Mouse (Mus musculus): ENCODE data around the gene Gm11168. TPM values are rescaled to one million over a fixed set of nuclear protein-coding genes. Genes with fewer than 3 reads are reported as not detected.
"Not testable (repeated sequence)": the region's sequence is repeated elsewhere in the genome, so short reads cannot be mapped to it uniquely, and the experiment has no call there.

Gm11168 gene
- polyA plus RNA-seq (2012; rRNA removed), result not detected in 2 replicates

GRCm38 (mm10) chr9:3002794-3003396 lies at the start of gene Gm11168:
TSS of gene Gm11168 (plus strand) at chr9:3003346.
- 79% methylated on average over 6 of the region's 14 CpGs for WGBS
- not testable (repeated sequence) for H3K27me3 ChIP-seq (replicated peaks; ENCODE audit: control insufficient read depth, insufficient read depth, low read length); H3K27ac ChIP-seq (ENCODE audit: insufficient read depth, low read depth, low read length); DNase-seq; H3K36me3 ChIP-seq (ENCODE audit: control insufficient read depth, insufficient read depth, low read length); H3K4me1 ChIP-seq (ENCODE audit: control insufficient read depth, insufficient read depth, low read length); H3K4me3 ChIP-seq (ENCODE audit: insufficient read depth, low read depth, low read length)

DNA sequence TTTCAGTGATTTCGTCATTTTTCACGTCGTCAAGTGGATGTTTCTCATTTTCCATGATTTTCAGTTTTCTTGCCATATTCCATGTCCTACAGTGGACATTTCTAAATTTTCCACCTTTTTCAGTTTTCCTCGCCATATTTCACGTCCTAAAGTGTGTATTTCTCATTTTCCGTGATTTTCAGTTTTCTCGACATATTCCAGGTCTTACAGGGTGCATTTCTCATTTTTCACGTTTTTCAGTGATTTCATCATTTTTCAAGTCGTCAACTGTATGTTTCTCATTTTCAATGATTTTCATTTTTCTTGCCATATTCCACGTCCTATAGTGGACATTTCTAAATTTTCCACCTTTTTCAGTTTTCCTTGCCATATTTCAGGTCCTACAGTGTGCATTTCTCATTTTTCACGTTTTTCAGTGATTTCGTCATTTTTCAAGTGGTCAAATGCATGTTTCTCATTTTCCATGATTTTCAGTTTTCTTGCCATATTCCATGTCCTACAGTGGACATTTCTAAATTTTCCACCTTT lies 2.6 kb upstream of the Gm11168 start, which contains the start of gene Gm10722:
Gene Gm10722, plus strand, starts transcription at position 478 of the 528 bp plus-strand sequence.
- not testable (repeated sequence) for H3K4me3 ChIP-seq (ENCODE audit: insufficient read depth, low read depth, low read length); H3K36me3 ChIP-seq (ENCODE audit: control insufficient read depth, insufficient read depth, low read length); H3K27ac ChIP-seq (ENCODE audit: insufficient read depth, low read depth, low read length); H3K4me1 ChIP-seq (ENCODE audit: control insufficient read depth, insufficient read depth, low read length); H3K27me3 ChIP-seq (replicated peaks; ENCODE audit: control insufficient read depth, insufficient read depth, low read length)
- DNase-seq, result peak; percentile 41
- 76% methylated on average over 12 of the region's 12 CpGs for WGBS

- WGBS, result 70% methylated on average over 8 of the region's 8 CpGs
- H3K27ac ChIP-seq (ENCODE audit: insufficient read depth, low read depth, low read length); H3K27me3 ChIP-seq (replicated peaks; ENCODE audit: control insufficient read depth, insufficient read depth, low read length); H3K4me1 ChIP-seq (ENCODE audit: control insufficient read depth, insufficient read depth, low read length); H3K36me3 ChIP-seq (ENCODE audit: control insufficient read depth, insufficient read depth, low read length); H3K4me3 ChIP-seq (ENCODE audit: insufficient read depth, low read depth, low read length): not testable (repeated sequence)
- DNase-seq, result peak; percentile 50
Observed at GRCm38 (mm10) chr9:3001006-3001405, 2.1 kb upstream of the Gm11168 start.

GRCm38 (mm10) chr9:3001948-3002659 lies 1.0 kb upstream of the Gm11168 start:
- H3K27ac ChIP-seq (ENCODE audit: insufficient read depth, low read depth, low read length), result not testable (repeated sequence)
- peak; percentile 99 for DNase-seq
- 72% methylated on average over 9 of the region's 11 CpGs for WGBS

GRCm38 (mm10) chr9:3006179-3006578 lies 3.0 kb downstream of the Gm11168 start:
- not testable (repeated sequence) for H3K27ac ChIP-seq (ENCODE audit: insufficient read depth, low read depth, low read length); H3K4me1 ChIP-seq (ENCODE audit: control insufficient read depth, insufficient read depth, low read length); DNase-seq; H3K27me3 ChIP-seq (replicated peaks; ENCODE audit: control insufficient read depth, insufficient read depth, low read length); H3K36me3 ChIP-seq (ENCODE audit: control insufficient read depth, insufficient read depth, low read length); H3K4me3 ChIP-seq (ENCODE audit: insufficient read depth, low read depth, low read length)
- 81% methylated on average over 1 of the region's 5 CpGs for WGBS

More at GRCm38 (mm10) chr9:3001948-3002659, 1.0 kb upstream of the Gm11168 start:
- H3K4me3 ChIP-seq (ENCODE audit: insufficient read depth, low read depth, low read length); H3K36me3 ChIP-seq (ENCODE audit: control insufficient read depth, insufficient read depth, low read length); H3K27me3 ChIP-seq (replicated peaks; ENCODE audit: control insufficient read depth, insufficient read depth, low read length); H3K4me1 ChIP-seq (ENCODE audit: control insufficient read depth, insufficient read depth, low read length): not testable (repeated sequence)

- not testable (repeated sequence) for H3K27ac ChIP-seq (ENCODE audit: insufficient read depth, low read depth, low read length); H3K4me3 ChIP-seq (ENCODE audit: insufficient read depth, low read depth, low read length); H3K27me3 ChIP-seq (replicated peaks; ENCODE audit: control insufficient read depth, insufficient read depth, low read length); H3K4me1 ChIP-seq (ENCODE audit: control insufficient read depth, insufficient read depth, low read length); H3K36me3 ChIP-seq (ENCODE audit: control insufficient read depth, insufficient read depth, low read length)
- peak; percentile 94 for DNase-seq
- WGBS, result 73% methylated on average over 8 of the region's 8 CpGs
Observed at GRCm38 (mm10) chr9:3006636-3007035, 3.5 kb downstream of the Gm11168 start.

- DNase-seq; H3K36me3 ChIP-seq (ENCODE audit: control insufficient read depth, insufficient read depth, low read length); H3K27ac ChIP-seq (ENCODE audit: insufficient read depth, low read depth, low read length); H3K4me1 ChIP-seq (ENCODE audit: control insufficient read depth, insufficient read depth, low read length); H3K4me3 ChIP-seq (ENCODE audit: insufficient read depth, low read depth, low read length); H3K27me3 ChIP-seq (replicated peaks; ENCODE audit: control insufficient read depth, insufficient read depth, low read length): not testable (repeated sequence)
- WGBS, result 79% methylated on average over 8 of the region's 9 CpGs
Observed at GRCm38 (mm10) chr9:3007272-3007671, 4.1 kb downstream of the Gm11168 start.

DNA sequence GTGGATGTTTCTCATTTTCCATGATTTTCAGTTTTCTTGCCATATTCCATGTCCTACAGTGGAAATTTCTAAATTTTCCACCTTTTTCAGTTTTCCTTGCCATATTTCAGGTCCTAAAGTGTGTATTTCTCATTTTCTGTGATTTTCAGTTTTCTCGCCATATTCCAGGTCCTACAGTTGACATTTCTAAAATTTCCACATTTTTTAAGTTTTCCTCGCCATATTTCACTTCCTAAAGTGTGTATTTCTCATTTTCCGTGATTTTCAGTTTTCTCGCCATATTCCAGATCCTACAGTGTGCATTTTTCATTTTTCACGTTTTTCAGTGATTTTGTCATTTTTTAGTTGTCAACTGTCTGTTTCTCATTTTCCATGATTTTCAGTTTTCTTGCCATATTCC lies 6.2 kb downstream of the Gm11168 start:
- H3K27ac ChIP-seq (ENCODE audit: insufficient read depth, low read depth, low read length); H3K4me3 ChIP-seq (ENCODE audit: insufficient read depth, low read depth, low read length); H3K36me3 ChIP-seq (ENCODE audit: control insufficient read depth, insufficient read depth, low read length); DNase-seq; H3K4me1 ChIP-seq (ENCODE audit: control insufficient read depth, insufficient read depth, low read length); H3K27me3 ChIP-seq (replicated peaks; ENCODE audit: control insufficient read depth, insufficient read depth, low read length): not testable (repeated sequence)
- no CpG with 5 or more reads among the region's 5 CpGs for WGBS

GRCm38 (mm10) chr9:3012054-3012621 lies 9.0 kb downstream of the Gm11168 start:
- not testable (repeated sequence) for DNase-seq

GRCm38 (mm10) chr9:3012733-3013279 lies 9.7 kb downstream of the Gm11168 start, which contains the start of gene Gm10721:
TSS of gene Gm10721 (plus strand) at chr9:3013140.
- WGBS, result no CpG with 5 or more reads among the region's 11 CpGs

More at GRCm38 (mm10) chr9:3012054-3012621, 9.0 kb downstream of the Gm11168 start:
- H3K27ac ChIP-seq (ENCODE audit: insufficient read depth, low read depth, low read length); H3K4me3 ChIP-seq (ENCODE audit: insufficient read depth, low read depth, low read length); H3K27me3 ChIP-seq (replicated peaks; ENCODE audit: control insufficient read depth, insufficient read depth, low read length); H3K36me3 ChIP-seq (ENCODE audit: control insufficient read depth, insufficient read depth, low read length); H3K4me1 ChIP-seq (ENCODE audit: control insufficient read depth, insufficient read depth, low read length): not testable (repeated sequence)
- WGBS, result 84% methylated on average over 3 of the region's 7 CpGs

GRCm38 (mm10) chr9:3015354-3015753 lies 12.2 kb downstream of the Gm11168 start, which contains the start of gene Gm10720:
TSS of gene Gm10720 (plus strand) at chr9:3015654.
- 73% methylated on average over 5 of the region's 9 CpGs for WGBS
- not testable (repeated sequence) for H3K27me3 ChIP-seq (replicated peaks; ENCODE audit: control insufficient read depth, insufficient read depth, low read length); H3K36me3 ChIP-seq (ENCODE audit: control insufficient read depth, insufficient read depth, low read length); H3K27ac ChIP-seq (ENCODE audit: insufficient read depth, low read depth, low read length); H3K4me3 ChIP-seq (ENCODE audit: insufficient read depth, low read depth, low read length); DNase-seq; H3K4me1 ChIP-seq (ENCODE audit: control insufficient read depth, insufficient read depth, low read length)

More at GRCm38 (mm10) chr9:3012733-3013279, 9.7 kb downstream of the Gm11168 start, which contains the start of gene Gm10721:
- DNase-seq; H3K27me3 ChIP-seq (replicated peaks; ENCODE audit: control insufficient read depth, insufficient read depth, low read length); H3K36me3 ChIP-seq (ENCODE audit: control insufficient read depth, insufficient read depth, low read length); H3K4me1 ChIP-seq (ENCODE audit: control insufficient read depth, insufficient read depth, low read length); H3K27ac ChIP-seq (ENCODE audit: insufficient read depth, low read depth, low read length); H3K4me3 ChIP-seq (ENCODE audit: insufficient read depth, low read depth, low read length): not testable (repeated sequence)

All from kidney, adult 2 months (tissue).